Mouse (Mus musculus) stomach, postnatal 0 days (tissue): ENCODE data around the gene Ppp2r5c. TPM values are rescaled to one million over a fixed set of nuclear protein-coding genes. Genes with fewer than 3 reads are reported as not detected.

ENCODE experiments used
- ATAC-seq: fragments of 200-750 bp; cut with Nextera tagmentation; 2 replicates; pipeline ENCODE4 v1.8.0; 2017; ENCODE audit not compliant: low FRiP score, low TSS enrichment
- DNase-seq: peaks from one replicate; pipeline ENCODE4 v3.0.0-alpha.2; 2016; ENCODE audit warnings: low spot score
- H3K27ac ChIP-seq: fragments of 300-500 bp; sonication (generic); replicated peaks from 2 replicates; pipeline ENCODE4 v1.5.1; 2014; ENCODE audit warnings: mild to moderate bottlenecking, control low read depth
- H3K27me3 ChIP-seq: fragments of 300-500 bp; sonication (generic); 2 replicates; pipeline ENCODE4 v1.6.1; 2014; ENCODE audit warnings: low read length; ENCODE audit not compliant: control insufficient read depth, insufficient read depth
- H3K36me3 ChIP-seq: fragments of 300-500 bp; sonication (generic); 2 replicates; pipeline ENCODE4 v1.6.1; 2014; ENCODE audit warnings: low read length, mixed read lengths; ENCODE audit not compliant: control insufficient read depth, insufficient read depth
- H3K4me1 ChIP-seq: fragments of 300-500 bp; sonication (generic); replicated peaks from 2 replicates; pipeline ENCODE4 v1.6.1; 2014; ENCODE audit warnings: antibody characterized with exemption; ENCODE audit not compliant: control insufficient read depth, insufficient read depth
- H3K4me2 ChIP-seq: fragments of 300-500 bp; sonication (generic); replicated peaks from 2 replicates; pipeline ENCODE4 v1.6.1; 2014; ENCODE audit warnings: low read depth, mild to moderate bottlenecking, control low read depth, moderate library complexity
- H3K4me3 ChIP-seq: fragments of 300-500 bp; sonication (generic); 2 replicates; pipeline ENCODE4 v1.5.1; 2014; ENCODE audit warnings: low read depth, low read length, control low read depth
- H3K9ac ChIP-seq: fragments of 300-500 bp; sonication (generic); 2 replicates; pipeline ENCODE4 v1.6.1; 2014; ENCODE audit warnings: mild to moderate bottlenecking, low read length, control low read depth, mixed read lengths
- H3K9me3 ChIP-seq: fragments of 300-500 bp; sonication (generic); 2 replicates; pipeline ENCODE4 v1.6.1; 2016; ENCODE audit warnings: low read length; ENCODE audit not compliant: control insufficient read depth
- CTCF ChIP-seq: IDR thresholded peaks from 2 replicates; pipeline ENCODE4 v1.5.1; 2016; ENCODE audit warnings: antibody characterized with exemption, low read depth, mild to moderate bottlenecking, moderate library complexity
- EP300 ChIP-seq: optimal IDR thresholded peaks from 2 replicates; pipeline ENCODE3; 2016; ENCODE audit warnings: antibody characterized with exemption
- WGBS: fragments of 180-500 bp; shearing (Covaris S2); extraction: QIAGEN DNeasy Blood & Tissue Kit; methylation state at CpG from one replicate; pipeline ENCODE4 v1.1.7; 2014; 5-methylcytosine and 5-hydroxymethylcytosine counted together
- polyA plus RNA-seq: library from polyadenylated mRNA; unstranded; fragments of >200 nt; fragmentation: Nextera tagmentation; extraction: Ambion mirVana; gene quantifications from 2 replicates; pipeline ENCODE4 v1.2.1, GENCODE M21; 2015

The Ppp2r5c gene
- polyA plus RNA-seq, 1 experiment from 2014 or later, result 113 TPM

DNA sequence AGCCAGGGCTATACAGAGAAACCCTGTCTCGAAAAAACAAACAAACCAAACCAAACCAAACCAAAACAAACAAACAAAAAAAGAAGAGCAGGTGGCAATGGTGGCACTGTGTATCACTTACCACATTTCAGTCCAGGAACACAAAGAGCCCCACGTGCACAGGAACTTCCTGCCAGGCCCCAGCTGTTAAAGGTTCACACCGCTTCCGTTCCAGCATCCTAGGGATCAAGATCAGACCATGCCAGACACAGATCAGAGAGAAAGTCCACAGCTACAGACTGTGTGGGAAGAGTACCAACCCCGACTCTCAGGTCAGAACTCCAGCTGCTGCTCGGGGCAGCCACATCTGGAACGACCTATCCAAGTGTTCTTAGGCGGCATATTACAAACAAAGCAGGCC lies 16.8 kb downstream of the Ppp2r5c start:
- TF ChIP-seq CTCF, result no peak
- no peak for TF ChIP-seq EP300
- no peaks in the 10 kb centered on the region for H3K27me3 ChIP-seq
- H3K4me1 ChIP-seq, result no peaks in the 10 kb centered on the region
- no peak for ATAC-seq
- DNase-seq, result no peak
- WGBS, result 67% methylated on average over 8 of the region's 8 CpGs
- no peaks in the 10 kb centered on the region for H3K36me3 ChIP-seq
- H3K9me3 ChIP-seq, result no peaks in the 10 kb centered on the region
- no peak overlapping the region for H3K4me2 ChIP-seq
- no peak overlapping the region for H3K4me3 ChIP-seq
- no peak overlapping the region for H3K27ac ChIP-seq
- no peak overlapping the region for H3K9ac ChIP-seq

- Histone ChIP-seq H3K27me3 (no peaks in the 10 kb centered on the region), H3K4me2 (no peak overlapping the region), H3K9me3 (no peaks in the 10 kb centered on the region), H3K9ac (no peak overlapping the region), H3K27ac (no peak overlapping the region), H3K4me1 (no peaks in the 10 kb centered on the region), H3K4me3 (no peak overlapping the region), H3K36me3 (no peaks in the 10 kb centered on the region; the same call in 1 of the 2 replicates)
- ATAC-seq, result no peak
- TF ChIP-seq EP300 (no peak), CTCF (no peak)
- no peak for DNase-seq
- 64% methylated on average over 3 of the region's 3 CpGs for WGBS
Measured at GRCm38 (mm10) chr12:110471426-110471825, 24.5 kb downstream of the Ppp2r5c start.

- WGBS, result 70% methylated on average over 3 of the region's 3 CpGs
- H3K9ac ChIP-seq, result peak overlapping the region; percentile 31; the same call in 1 of the 2 replicates
- no peaks in the 10 kb centered on the region for H3K9me3 ChIP-seq
- no peak overlapping the region for H3K27ac ChIP-seq
- no peaks in the 10 kb centered on the region for H3K4me1 ChIP-seq
- DNase-seq (peak; percentile 24), ATAC-seq (no peak)
- H3K27me3 ChIP-seq, result no peaks in the 10 kb centered on the region
- TF ChIP-seq CTCF, result no peak
- TF ChIP-seq EP300, result no peak
- H3K36me3 ChIP-seq, result no peaks in the 10 kb centered on the region; the same call in 1 of the 2 replicates
- H3K4me2 ChIP-seq, result no peak overlapping the region
- H3K4me3 ChIP-seq, result no peak overlapping the region
Measured at GRCm38 (mm10) chr12:110472247-110472646, 25.3 kb downstream of the Ppp2r5c start.

DNA sequence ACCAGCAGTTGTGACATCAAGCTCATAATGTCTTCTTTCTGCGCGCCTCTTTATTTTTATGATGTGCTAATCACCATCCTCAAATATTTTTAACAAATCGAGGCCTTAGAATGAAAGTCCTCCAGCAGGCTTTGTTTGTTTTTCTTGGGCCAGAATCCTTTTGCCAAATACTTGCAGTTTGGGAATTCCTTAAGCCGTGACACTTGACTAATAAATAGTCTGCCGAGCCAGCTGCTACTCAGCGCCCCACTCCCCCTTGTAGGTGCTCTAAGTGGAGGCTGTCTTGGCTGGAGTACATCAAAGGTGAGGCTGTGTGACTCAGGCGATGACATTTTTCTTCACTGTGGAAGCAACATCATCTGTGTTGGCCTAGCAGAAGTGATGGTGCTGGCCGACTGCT lies 27.6 kb downstream of the Ppp2r5c start:
- H3K9ac ChIP-seq, result no peak overlapping the region
- no peaks in the 10 kb centered on the region; the same call in 1 of the 2 replicates for H3K36me3 ChIP-seq
- no peaks in the 10 kb centered on the region for H3K9me3 ChIP-seq
- H3K4me3 ChIP-seq, result no peak overlapping the region
- no peak overlapping the region for H3K4me2 ChIP-seq
- WGBS, result 41% methylated on average over 8 of the region's 8 CpGs
- H3K4me1 ChIP-seq, result no peaks in the 10 kb centered on the region
- no peak for TF ChIP-seq EP300
- no peak for TF ChIP-seq CTCF
- ATAC-seq (no peak), DNase-seq (no peak)
- no peaks in the 10 kb centered on the region for H3K27me3 ChIP-seq
- H3K27ac ChIP-seq, result no peak overlapping the region

- H3K27me3 ChIP-seq, result no peaks in the 10 kb centered on the region
- no peak for ATAC-seq
- no peak overlapping the region for H3K4me2 ChIP-seq
- H3K9me3 ChIP-seq, result no peaks in the 10 kb centered on the region
- H3K4me3 ChIP-seq, result no peak overlapping the region
- H3K36me3 ChIP-seq, result no peaks in the 10 kb centered on the region; the same call in 1 of the 2 replicates
- no peak overlapping the region for H3K27ac ChIP-seq
- no peaks in the 10 kb centered on the region for H3K4me1 ChIP-seq
- DNase-seq, result no peak
- 83% methylated on average over 9 of the region's 9 CpGs for WGBS
- no peak overlapping the region for H3K9ac ChIP-seq
- TF ChIP-seq CTCF, result no peak
- TF ChIP-seq EP300, result no peak
Measured at GRCm38 (mm10) chr12:110476561-110476960, 29.6 kb downstream of the Ppp2r5c start.

- Histone ChIP-seq H3K9ac (no peak overlapping the region), H3K27me3 (no peaks in the 10 kb centered on the region), H3K4me3 (no peak overlapping the region), H3K9me3 (no peaks in the 10 kb centered on the region), H3K4me1 (no peaks in the 10 kb centered on the region), H3K4me2 (no peak overlapping the region), H3K27ac (no peak overlapping the region), H3K36me3 (no peaks in the 10 kb centered on the region; the same call in 1 of the 2 replicates)
- ATAC-seq, result no peak
- 88% methylated on average over 8 of the region's 8 CpGs for WGBS
- DNase-seq, result no peak
- no peak for TF ChIP-seq CTCF
- TF ChIP-seq EP300, result no peak
Measured at GRCm38 (mm10) chr12:110477906-110478305, 31.0 kb downstream of the Ppp2r5c start.
